Mouse (Mus musculus) lung, postnatal 10 days (tissue): ENCODE data around the gene Ppp4r3a.

Source experiments
- DNase-seq: peaks from one replicate; pipeline ENCODE4 v3.0.0; 2021

The Ppp4r3a gene

GRCm38 (mm10) chr12:101012197-101013077, 71.1 kb downstream of the Ppp4r3a start:
- peak; percentile 40 for DNase-seq

- no peak for DNase-seq
These were observed 72.5 kb downstream of the Ppp4r3a start for GRCm38 (mm10) chr12:101011017-101011416.

GRCm38 (mm10) chr12:101010148-101010920, 73.2 kb downstream of the Ppp4r3a start:
- DNase-seq = no peak

GRCm38 (mm10) chr12:101009225-101009624, 74.3 kb downstream of the Ppp4r3a start:
- no peak for DNase-seq

GRCm38 (mm10) chr12:101008648-101009047, 74.9 kb downstream of the Ppp4r3a start:
- no peak for DNase-seq

- no peak for DNase-seq
These were observed 75.5 kb downstream of the Ppp4r3a start for GRCm38 (mm10) chr12:101007968-101008481.

- DNase-seq = no peak
These were observed 76.1 kb downstream of the Ppp4r3a start for GRCm38 (mm10) chr12:101007427-101007826.

- no peak for DNase-seq
These were observed 77.7 kb downstream of the Ppp4r3a start for GRCm38 (mm10) chr12:101005665-101006420.

GRCm38 (mm10) chr12:101004982-101005381, 78.5 kb downstream of the Ppp4r3a start:
- no peak for DNase-seq

GRCm38 (mm10) chr12:101002801-101003513, 80.5 kb downstream of the Ppp4r3a start:
- no peak for DNase-seq

GRCm38 (mm10) chr12:100999061-100999954, 84.2 kb downstream of the Ppp4r3a start:
- no peak for DNase-seq

- DNase-seq = no peak
These were observed 84.9 kb downstream of the Ppp4r3a start for GRCm38 (mm10) chr12:100998564-100998962.

GRCm38 (mm10) chr12:100997830-100998563, 85.5 kb downstream of the Ppp4r3a start:
- no peak for DNase-seq

- DNase-seq = no peak
These were observed 87.1 kb downstream of the Ppp4r3a start for GRCm38 (mm10) chr12:100996378-100996898.

- no peak for DNase-seq
These were observed 87.7 kb downstream of the Ppp4r3a start for GRCm38 (mm10) chr12:100995607-100996377.

GRCm38 (mm10) chr12:100994140-100995015, 89.1 kb downstream of the Ppp4r3a start:
- no peak for DNase-seq

- no peak for DNase-seq
These were observed 90.4 kb downstream of the Ppp4r3a start for GRCm38 (mm10) chr12:100993146-100993545.

GRCm38 (mm10) chr12:100992505-100992904, 91.0 kb downstream of the Ppp4r3a start:
- no peak for DNase-seq
